Mouse (Mus musculus) CD4-positive, CD25-positive, alpha-beta regulatory T cell, adult 4 months (primary cell): ENCODE results near the gene Golt1a. TPM values are rescaled to one million over a fixed set of nuclear protein-coding genes. Genes with fewer than 3 reads are reported as not detected.
"Not testable (repeated sequence)": the region's sequence is repeated elsewhere in the genome, so short reads cannot be mapped to it uniquely, and the experiment has no call there.

Experiments used
- ATAC-seq: one replicate; pipeline ENCODE4 v1.8.0; 2017
- polyA plus RNA-seq, 2 experiments: library from polyadenylated mRNA; unstranded; fragments of 100-300 nt; shearing (Covaris generic); gene quantifications; one replicate each; pipeline ENCODE4 v1.2.1; 2017

Gene Golt1a
- polyA plus RNA-seq, 2 experiments from 2014 or later: not detected

DNA sequence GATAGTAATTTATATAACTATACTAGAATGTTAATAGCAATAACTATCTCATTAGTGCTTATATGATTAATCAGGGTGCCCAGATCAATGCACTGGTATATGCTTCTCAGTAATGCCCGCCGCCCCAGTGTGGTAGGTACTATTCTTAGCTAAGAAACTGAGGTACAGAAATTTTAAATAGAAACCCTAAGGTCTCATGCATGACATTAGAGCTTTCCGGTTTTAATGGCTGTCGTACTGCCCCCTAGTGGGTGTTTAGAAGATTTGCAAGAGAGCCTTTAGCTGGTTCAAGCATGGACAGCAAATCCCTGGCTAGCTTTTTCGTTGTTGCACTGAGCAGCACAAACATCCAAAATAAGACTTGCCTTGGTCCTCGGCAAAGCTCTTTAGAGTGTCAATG, 2.3 kb upstream of the Golt1a start:
- ATAC-seq: no peak

DNA sequence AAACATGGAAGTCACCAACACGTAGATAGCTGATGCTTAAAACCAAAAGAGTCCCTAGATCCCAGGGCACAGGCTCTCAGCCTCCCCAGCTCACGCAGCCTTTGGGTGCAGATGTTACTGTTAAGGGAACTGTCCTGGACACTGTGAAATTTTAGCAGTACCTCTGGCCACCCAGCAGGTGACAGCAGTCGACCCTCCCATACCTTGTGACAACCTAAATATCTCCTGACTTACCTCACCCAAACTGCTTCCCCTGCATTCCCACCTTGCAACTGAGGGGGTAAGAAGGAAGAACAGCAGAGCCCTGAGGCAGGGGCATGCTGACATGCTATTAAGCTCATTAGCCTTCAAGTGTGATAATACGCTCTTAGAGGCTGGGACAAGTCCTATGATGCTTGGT, 1.6 kb downstream of the Golt1a start:
- no peak for ATAC-seq

DNA sequence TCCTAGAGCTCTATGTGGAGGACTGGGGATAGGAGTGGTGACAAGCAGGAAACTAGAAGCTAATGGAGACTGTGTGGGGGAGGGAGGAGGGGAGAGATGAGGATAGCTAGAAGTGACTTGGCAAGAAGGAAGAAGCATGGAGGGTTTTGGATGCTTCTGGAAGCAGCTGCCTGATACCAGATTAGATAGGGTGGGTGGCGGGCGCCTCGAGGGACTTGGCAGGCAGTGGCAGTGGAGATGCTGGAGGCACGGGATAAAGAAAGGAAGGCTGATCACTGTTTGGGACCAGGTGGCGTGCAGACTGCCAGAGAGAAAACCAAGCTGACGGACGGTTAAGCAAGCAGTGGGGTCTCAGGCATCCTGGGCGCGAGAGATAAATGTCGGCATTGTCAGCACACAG, 2.3 kb downstream of the Golt1a start:
- no peak for ATAC-seq

GRCm38 (mm10) chr1:133314364-133314763, 4.8 kb downstream of the Golt1a start:
- no peak for ATAC-seq

DNA sequence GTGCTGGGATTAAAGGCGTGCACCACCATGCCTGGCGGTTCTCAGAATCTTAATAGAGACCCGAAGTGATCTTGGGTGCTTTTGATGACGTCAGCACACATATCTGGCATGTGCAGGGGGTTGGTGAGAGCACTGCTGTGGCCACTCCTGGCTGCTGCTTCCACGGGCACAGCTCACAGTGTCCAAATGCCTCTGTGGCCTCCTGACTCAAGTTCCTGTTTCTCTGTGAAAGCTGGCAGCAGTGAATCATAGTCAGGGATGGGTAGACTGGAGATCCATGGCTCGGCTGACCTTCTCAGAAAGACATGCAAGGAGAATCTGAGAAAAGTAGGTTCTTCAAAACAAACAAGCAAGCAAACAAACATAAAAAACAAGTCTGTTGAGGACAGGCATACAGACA, 6.2 kb downstream of the Golt1a start:
- no peak for ATAC-seq

GRCm38 (mm10) chr1:133316577-133316976, 7.0 kb downstream of the Golt1a start:
- no peak for ATAC-seq

DNA sequence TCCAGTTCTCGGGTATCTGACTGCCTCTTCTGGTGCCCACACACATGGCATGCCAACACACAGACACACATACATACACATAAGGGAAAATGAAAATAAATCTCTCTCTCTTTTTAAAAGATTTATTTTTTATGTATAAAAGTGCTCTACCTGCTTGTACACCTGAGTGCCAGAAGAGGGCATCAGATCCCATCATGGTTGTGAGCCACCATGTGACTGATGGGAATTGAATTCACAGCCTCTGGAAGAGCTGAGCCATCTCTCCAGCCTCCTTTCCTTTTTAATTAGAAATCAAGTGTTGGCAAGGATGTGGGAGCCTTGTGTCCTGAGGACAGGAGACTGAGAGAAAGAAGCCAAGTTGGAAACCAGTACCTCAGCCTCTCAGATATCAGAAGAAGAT, 7.5 kb downstream of the Golt1a start:
- ATAC-seq: no peak

- ATAC-seq: no peak
Measured at GRCm38 (mm10) chr1:133321267-133321925, 11.8 kb downstream of the Golt1a start, which contains the start of gene Kiss1. Gene Kiss1, plus strand, starts transcription at chr1:133321875.

GRCm38 (mm10) chr1:133323333-133323732, 13.7 kb downstream of the Golt1a start:
- ATAC-seq: no peak

- ATAC-seq: no peak
Measured at GRCm38 (mm10) chr1:133325951-133326350, 16.4 kb downstream of the Golt1a start.

DNA sequence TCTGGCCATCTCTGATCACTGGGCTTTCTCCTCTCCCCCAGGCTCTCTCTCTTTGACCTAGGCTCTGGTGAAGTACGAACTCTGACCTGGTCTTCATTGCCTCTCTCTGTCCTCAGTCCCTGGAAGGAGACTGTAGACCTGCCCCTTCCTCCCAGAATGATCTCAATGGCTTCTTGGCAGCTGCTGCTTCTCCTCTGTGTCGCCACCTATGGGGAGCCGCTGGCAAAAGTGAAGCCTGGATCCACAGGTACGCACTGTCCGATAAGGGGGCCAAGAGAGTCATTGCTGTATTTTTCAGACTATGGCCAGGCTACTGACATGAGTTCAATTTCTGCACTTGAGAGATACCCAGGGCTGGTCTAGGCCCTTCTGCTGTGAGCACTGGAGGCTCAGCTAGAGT, 17.5 kb downstream of the Golt1a start:
- no peak for ATAC-seq

GRCm38 (mm10) chr1:133328299-133328795, 18.7 kb downstream of the Golt1a start:
- ATAC-seq: no peak

- no peak for ATAC-seq
Measured at GRCm38 (mm10) chr1:133328896-133329637, 19.5 kb downstream of the Golt1a start.

- no peak for ATAC-seq
Measured at GRCm38 (mm10) chr1:133329638-133329964, 20.0 kb downstream of the Golt1a start.

GRCm38 (mm10) chr1:133331142-133331541, 21.5 kb downstream of the Golt1a start:
- ATAC-seq: no peak

GRCm38 (mm10) chr1:133332656-133333430, 23.2 kb downstream of the Golt1a start:
- ATAC-seq: no peak

DNA sequence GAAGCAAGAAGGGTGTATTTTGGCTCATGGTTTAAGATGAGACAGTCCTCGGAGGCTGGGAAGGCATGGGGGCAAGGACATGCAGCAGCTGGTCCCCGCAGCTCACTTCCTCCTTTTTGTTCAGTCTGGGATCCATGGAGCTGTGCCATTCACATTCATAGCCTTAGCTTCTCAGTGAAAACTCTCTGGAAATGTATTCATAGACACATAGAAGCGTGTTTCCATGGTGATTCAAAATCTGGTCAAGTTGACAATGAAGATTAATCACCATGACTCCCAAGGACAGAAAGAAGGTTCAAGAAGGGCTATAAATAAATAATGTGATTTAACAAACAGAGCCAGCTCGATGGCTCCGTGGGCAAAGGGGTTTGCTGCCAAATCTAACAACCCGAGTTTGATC, 24.3 kb downstream of the Golt1a start:
- ATAC-seq: no peak

GRCm38 (mm10) chr1:133340403-133340802, 30.8 kb downstream of the Golt1a start:
- not testable (repeated sequence) for ATAC-seq

DNA sequence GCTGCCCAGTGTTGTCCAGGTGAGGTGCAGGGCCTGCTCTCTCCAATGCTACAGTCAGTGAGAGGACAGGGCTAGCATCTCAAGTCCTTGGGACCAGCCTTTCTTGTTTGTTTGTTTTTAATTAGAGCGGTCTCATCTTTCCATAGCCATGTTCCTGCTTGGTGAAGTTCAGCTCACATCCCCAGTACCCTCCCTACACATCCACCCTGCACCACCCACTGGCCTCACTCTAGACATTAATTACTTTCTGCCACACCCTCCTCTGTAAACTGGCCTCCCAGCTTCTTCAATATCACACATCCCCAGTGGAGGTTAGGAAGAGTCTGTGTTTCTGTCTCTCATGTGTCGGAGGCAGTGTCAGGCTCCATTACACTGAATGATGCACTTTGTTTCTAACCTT, 34.8 kb downstream of the Golt1a start:
- ATAC-seq: no peak

- no peak for ATAC-seq
Measured at GRCm38 (mm10) chr1:133346531-133346930, 36.9 kb downstream of the Golt1a start.

DNA sequence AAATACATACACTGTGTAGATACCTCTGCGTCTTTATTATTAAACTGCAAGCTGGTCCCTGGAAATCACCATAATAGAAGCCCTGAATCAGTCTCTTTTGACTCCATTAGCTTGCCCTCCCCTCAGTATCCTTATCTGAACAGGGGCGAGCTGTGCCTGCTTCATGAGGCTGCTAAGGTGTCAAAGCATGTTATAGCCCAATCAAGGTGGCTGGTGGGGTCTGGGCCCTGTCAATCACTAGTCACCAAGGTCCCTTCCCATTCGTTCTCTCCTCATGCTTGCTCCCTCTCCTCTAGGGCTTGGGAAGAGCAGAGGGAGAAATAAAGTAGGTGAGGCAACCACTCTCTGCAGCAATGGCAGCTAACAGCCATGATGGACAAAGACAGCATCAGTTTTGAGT, 37.6 kb downstream of the Golt1a start:
- no peak for ATAC-seq

GRCm38 (mm10) chr1:133347693-133348520, 38.3 kb downstream of the Golt1a start:
- ATAC-seq: no peak

DNA sequence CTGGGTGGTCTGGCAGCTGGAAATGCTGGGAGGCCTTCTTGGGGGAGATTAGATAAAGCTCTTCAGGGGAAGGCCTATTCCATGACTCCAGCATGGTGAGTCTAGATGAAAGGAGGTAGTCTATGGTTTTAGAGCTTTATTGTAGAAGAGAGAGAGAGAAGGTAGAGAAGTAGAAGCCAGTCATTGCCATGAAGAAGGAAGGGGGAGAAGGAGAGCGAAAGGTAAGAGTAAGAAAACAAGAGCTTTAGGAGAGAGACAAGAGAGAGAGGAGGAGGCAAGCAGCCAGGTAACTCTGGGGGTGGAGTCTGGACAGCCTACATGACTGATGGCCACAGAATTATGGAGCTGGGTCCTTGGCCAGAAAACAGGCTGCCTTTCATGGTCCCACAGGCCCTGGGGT, 40.6 kb downstream of the Golt1a start, which contains the start of gene Ren1:
TSS of gene Ren1 (plus strand) at position 301 of the 400 bp plus-strand sequence.
- ATAC-seq: no peak
